Mouse (Mus musculus): ENCODE data around the gene Rps27. TPM values are rescaled to one million over a fixed set of nuclear protein-coding genes. Genes with fewer than 3 reads are reported as not detected.

The Rps27 gene
- polyA plus RNA-seq, 1 experiment from 2014 or later = 2,244 TPM

GRCm38 (mm10) chr3:90179566-90179965 is 33.9 kb downstream of the Rps27 start:
- no peaks in the 10 kb centered on the region for H3K4me1 ChIP-seq (replicated peaks; ENCODE audit: control insufficient read depth, insufficient read depth, low read length)
- DNase-seq (ENCODE audit: low spot score) = no peak
- no peaks in the 10 kb centered on the region for H3K36me3 ChIP-seq (ENCODE audit: control insufficient read depth, insufficient read depth, low read length)
- H3K9me3 ChIP-seq (ENCODE audit: control insufficient read depth, low read length) = no peaks in the 10 kb centered on the region
- no peak for ATAC-seq (replicated peaks; ENCODE audit: low FRiP score, low TSS enrichment, low read depth)
- WGBS = 74% methylated on average over 3 of the region's 3 CpGs
- no peak overlapping the region for H3K4me2 ChIP-seq (ENCODE audit: low read length)
- H3K27me3 ChIP-seq (replicated peaks; ENCODE audit: control insufficient read depth, insufficient read depth, low read length) = no peaks in the 10 kb centered on the region
- no peak overlapping the region for H3K27ac ChIP-seq (ENCODE audit: low read depth)
- no peak overlapping the region for H3K9ac ChIP-seq (ENCODE audit: low read length)
- no peak overlapping the region for H3K4me3 ChIP-seq (ENCODE audit: low read depth, low read length)

Other genes starting within 250 kb of the Rps27 start
- gene Hax1, start 214.9 kb downstream of the Rps27 start, polyA plus RNA-seq (2014; fragmentation: Nextera tagmentation; extraction: Ambion mirVana) = 121 and 126 TPM in 2 replicates
- 166 and 175 TPM in 2 replicates for gene 4933434E20Rik, start 162.0 kb downstream of the Rps27 start, polyA plus RNA-seq (2014; fragmentation: Nextera tagmentation; extraction: Ambion mirVana)
- gene Ubap2l, start 161.0 kb downstream of the Rps27 start, polyA plus RNA-seq (2014; fragmentation: Nextera tagmentation; extraction: Ambion mirVana) = 214 and 227 TPM in 2 replicates
- 574 and 579 TPM in 2 replicates for gene Tpm3, start 141.0 kb downstream of the Rps27 start, polyA plus RNA-seq (2014; fragmentation: Nextera tagmentation; extraction: Ambion mirVana)
- 0.50 and 0.53 TPM in 2 replicates for gene Nup210l, start 109.5 kb downstream of the Rps27 start, polyA plus RNA-seq (2014; fragmentation: Nextera tagmentation; extraction: Ambion mirVana)
- gene Rab13, start within 50 bp of the Rps27 start, polyA plus RNA-seq (2014; fragmentation: Nextera tagmentation; extraction: Ambion mirVana) = 10.2 and 12.3 TPM in 2 replicates
- 112 and 114 TPM in 2 replicates for gene Jtb, start 17.9 kb upstream of the Rps27 start, polyA plus RNA-seq (2014; fragmentation: Nextera tagmentation; extraction: Ambion mirVana)
- gene Creb3l4, start 29.9 kb upstream of the Rps27 start, polyA plus RNA-seq (2014; fragmentation: Nextera tagmentation; extraction: Ambion mirVana) = 5.8 and 6.9 TPM in 2 replicates
- 101 and 104 TPM in 2 replicates for gene Slc39a1, start 34.5 kb upstream of the Rps27 start, polyA plus RNA-seq (2014; fragmentation: Nextera tagmentation; extraction: Ambion mirVana)
- 17.3 and 17.5 TPM in 2 replicates for gene Crtc2, start 40.5 kb upstream of the Rps27 start, polyA plus RNA-seq (2014; fragmentation: Nextera tagmentation; extraction: Ambion mirVana)
- gene Dennd4b, start 51.5 kb upstream of the Rps27 start, polyA plus RNA-seq (2014; fragmentation: Nextera tagmentation; extraction: Ambion mirVana) = 3.6 and 4.9 TPM in 2 replicates
- gene Gatad2b, start 79.5 kb upstream of the Rps27 start, polyA plus RNA-seq (2014; fragmentation: Nextera tagmentation; extraction: Ambion mirVana) = 15.5 and 16.0 TPM in 2 replicates
- 10.2 and 11.0 TPM in 2 replicates for gene Slc27a3, start 176.3 kb upstream of the Rps27 start, polyA plus RNA-seq (2014; fragmentation: Nextera tagmentation; extraction: Ambion mirVana)
- 31.2 and 31.7 TPM in 2 replicates for gene Ints3, start 220.0 kb upstream of the Rps27 start, polyA plus RNA-seq (2014; fragmentation: Nextera tagmentation; extraction: Ambion mirVana)